Mouse (Mus musculus) cerebral cortex, adult 2 months (tissue): ENCODE results near the gene Slc1a5.

Source experiments
- WGBS: fragments of 180-500 bp; shearing (Covaris S2); methylation state at CpG from one replicate; pipeline ENCODE4 v1.1.7; 2018; 5-methylcytosine and 5-hydroxymethylcytosine counted together

The Slc1a5 gene

DNA sequence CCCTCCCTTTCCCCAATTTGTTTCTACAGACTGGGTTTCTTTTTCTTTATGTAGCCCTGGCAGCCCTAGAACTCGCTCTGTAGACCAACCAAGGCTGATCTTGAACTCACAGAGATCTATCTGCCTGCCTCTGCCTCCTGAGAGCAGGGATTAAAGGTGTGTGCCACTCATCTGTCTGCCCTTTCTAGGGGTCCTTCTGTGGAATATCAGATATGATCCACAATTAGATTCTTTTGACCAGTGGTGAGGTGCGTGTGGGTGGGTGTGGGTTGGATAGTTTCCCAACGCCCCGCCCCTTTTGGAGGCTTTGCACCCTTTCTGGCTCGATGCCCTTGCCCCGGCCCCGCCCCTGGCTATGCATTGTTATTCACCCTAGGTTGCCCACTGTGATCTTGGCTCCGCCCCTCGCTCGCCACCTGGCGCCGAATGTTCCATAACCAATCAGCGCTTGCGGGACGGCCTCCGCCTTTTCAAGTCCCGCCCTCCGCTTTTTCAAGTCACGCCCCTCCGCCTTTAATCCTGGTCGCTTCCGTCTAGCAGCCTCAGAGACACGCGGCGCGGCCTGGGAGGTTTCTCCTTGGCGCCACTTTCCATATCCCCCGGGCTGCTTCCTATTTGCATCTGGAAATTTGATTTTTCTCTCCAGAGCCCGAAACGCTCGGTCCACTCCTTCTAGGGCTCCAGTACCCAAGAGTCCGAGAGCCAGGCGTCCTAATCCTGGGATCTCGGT, at the start of gene Slc1a5:
Slc1a5 (plus strand) TSS at position 516 of the 730 bp plus-strand sequence.
- WGBS = 3% methylated on average over 34 of the region's 34 CpGs

DNA sequence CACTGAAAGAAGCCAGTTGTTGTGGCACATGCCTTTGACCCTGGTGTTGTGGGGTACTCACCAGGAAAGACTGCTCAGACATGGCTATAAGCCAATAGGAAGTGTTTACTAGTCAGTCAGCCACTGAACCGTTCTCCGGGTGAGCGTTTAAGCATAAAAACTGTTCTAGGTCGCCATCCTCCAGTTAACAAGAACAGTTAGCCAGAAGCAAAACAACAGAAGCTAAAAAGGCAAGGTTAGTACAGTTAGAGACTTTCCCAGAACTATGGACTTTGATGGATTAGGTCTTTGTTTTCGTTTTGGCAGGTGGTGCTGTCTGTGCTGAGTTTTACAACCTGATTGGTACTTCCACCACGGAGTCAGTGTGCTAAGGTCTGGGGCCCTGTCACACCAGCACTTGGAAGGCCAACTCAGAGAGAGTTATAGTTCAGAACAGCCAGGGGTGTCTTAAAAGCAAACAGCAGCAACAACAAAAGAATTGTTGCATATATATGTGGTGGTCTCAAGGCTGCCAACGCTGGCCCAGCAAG, 49.2 kb upstream of the Slc1a5 start:
- WGBS = 64% methylated on average over 7 of the region's 7 CpGs

DNA sequence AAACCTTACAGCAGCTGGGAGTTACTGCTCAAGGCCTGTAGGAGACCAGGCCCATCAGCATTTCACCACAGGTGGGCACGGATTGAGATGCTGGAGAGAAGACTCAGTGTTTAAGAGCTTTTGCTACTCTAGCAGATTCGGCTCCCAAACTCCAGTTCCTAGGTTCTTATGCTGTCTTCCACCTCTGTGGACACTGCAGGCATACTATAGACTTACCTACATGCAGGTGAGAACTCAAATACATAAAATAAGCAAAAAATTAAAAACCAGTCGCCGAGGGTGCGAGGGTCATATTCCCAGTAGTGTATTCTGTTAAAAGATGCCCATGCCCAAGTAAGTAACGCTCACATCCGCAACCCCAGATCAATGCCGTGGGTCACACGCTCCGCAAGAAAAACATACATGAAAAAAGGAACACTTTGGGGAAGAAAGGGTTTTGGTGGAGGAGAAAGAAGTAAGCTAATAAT, 43.5 kb upstream of the Slc1a5 start:
- 46% methylated on average over 10 of the region's 10 CpGs for WGBS

DNA sequence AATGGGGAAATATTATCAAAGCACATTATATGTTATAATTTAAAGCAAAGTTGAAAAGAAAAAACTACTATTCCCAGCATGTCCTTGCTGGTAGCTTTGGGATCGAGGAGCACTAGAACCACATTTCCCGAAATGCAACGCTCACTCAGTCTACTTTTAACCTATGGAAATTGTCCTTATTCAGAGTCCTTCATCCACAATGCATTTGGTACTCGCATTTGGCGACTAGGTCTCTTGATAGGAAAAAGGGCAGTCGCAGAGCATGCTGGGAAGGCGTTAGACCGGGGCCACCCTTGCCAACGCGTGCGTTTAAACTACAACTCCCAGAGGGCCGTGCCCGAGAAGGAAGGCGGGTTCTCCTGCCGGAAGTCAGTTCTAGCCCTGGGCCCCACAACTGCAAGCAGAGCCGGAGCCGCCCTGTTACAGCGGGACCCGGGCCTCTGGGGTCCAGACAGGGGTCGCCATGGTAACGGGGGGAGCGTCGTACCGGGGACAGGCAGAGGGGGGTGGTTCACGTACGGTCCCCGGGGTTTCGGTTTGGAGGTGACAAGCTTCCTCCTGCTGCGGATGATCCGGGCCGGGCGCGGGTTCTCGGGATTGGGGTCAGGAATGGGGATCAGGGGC, 43.0 kb upstream of the Slc1a5 start, which contains the start of gene Ap2s1:
Ap2s1 (plus strand) TSS at position 338 of the 624 bp plus-strand sequence.
- 0% methylated on average over 34 of the region's 34 CpGs for WGBS

DNA sequence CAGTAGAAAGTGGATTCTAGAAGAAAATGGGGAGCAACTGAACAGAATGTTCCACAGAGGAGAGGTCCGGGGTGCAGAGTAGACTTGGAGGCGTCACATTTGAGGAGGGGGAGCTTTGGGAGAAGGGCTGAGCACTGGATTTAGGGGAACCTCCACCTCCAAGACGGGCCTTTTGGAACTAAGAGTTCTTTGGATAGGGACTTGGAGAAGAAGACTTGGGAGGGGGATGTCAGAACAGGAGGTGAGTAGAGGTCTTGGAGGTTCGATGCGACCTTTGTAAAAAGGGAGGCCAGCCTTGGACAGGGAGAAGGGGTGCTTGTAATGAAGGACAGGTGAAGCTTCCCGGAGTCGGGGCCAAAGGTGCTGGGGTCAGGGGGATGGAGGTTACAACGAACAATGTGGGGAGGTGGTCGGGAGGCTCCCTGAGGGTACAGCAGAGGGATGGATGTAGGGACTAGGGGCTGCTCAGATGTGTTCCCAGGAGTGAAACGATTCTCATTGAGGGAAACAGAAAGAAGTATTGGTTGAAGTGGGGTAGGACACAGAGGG, 42.0 kb upstream of the Slc1a5 start:
- WGBS = 53% methylated on average over 10 of the region's 10 CpGs

DNA sequence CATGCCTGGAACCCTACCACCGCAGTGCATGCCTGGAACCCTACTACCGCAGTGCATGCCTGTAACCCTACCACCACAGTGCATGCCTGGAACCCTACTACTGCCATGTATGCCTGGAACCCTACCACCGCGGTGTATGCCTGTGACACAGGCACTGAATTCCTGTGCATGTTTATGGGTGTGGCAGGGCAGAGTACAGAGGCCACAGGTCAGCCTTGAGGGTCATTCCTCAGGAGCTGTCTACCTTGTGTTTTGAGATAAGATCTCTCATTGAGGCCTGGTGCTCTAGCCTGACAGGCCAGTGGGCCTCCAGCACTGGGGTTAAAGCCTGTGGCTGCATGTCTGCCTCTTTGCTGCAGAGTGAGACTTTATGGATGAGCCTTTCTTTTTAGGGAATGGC, 35.8 kb upstream of the Slc1a5 start:
- WGBS = 96% methylated on average over 4 of the region's 4 CpGs

DNA sequence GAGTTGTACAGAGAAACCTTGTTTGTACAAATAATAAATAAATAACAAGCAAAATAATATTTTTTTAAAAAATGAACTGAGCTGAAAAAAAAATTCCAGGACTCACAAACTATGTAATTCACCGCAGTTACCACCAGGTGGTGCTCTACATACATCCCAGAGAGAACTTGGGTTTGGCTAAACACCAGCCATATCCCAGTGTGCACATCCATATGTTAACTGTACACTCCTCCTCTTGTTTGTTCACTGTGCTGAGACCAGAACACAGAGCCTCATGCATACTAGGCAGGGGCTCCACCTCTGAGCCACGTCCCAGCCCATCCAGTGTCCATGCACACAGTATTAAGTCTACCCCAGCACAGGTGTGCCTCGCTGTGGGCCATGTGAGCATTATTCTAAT, 35.0 kb upstream of the Slc1a5 start:
- 57% methylated on average over 3 of the region's 3 CpGs for WGBS

DNA sequence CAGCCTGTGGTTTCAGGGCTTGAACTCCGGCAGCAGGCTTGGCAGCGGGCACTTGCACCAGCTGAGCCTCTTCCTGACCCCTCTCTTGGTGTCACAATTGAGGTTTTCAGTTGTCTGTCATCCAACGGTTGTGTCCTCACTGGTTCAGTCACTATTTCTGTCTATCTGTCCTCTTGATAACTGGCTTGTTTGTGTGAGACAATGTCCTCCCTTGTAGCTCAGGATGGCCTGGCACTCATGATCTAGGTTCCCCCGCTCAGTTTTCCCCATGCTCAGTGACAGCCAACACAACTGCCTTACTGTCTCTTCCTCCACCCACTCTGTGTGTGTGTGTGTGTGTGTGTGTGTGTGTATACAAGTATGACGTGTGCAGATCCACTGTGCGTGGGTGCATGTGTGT, 33.5 kb upstream of the Slc1a5 start:
- WGBS = 66% methylated on average over 6 of the region's 6 CpGs

DNA sequence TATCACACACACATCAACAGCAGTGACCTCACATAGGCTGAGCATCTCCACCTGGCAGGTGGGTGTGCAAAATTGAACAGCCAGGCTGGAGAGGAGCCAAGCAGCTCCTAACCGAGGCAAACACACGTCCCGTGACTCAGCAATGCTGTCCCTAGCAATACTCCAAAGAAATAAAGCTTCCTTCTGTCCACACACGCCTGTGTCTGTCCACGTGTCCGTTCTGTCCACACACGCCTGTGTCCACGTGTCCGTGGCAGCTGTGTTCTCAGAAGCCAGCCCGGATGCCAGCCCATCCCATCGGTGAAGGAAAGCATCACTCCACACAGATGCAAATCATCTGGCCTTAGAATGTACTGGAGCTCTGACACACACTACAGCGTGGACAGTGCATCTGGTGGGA, 29.1 kb upstream of the Slc1a5 start:
- 67% methylated on average over 12 of the region's 12 CpGs for WGBS

DNA sequence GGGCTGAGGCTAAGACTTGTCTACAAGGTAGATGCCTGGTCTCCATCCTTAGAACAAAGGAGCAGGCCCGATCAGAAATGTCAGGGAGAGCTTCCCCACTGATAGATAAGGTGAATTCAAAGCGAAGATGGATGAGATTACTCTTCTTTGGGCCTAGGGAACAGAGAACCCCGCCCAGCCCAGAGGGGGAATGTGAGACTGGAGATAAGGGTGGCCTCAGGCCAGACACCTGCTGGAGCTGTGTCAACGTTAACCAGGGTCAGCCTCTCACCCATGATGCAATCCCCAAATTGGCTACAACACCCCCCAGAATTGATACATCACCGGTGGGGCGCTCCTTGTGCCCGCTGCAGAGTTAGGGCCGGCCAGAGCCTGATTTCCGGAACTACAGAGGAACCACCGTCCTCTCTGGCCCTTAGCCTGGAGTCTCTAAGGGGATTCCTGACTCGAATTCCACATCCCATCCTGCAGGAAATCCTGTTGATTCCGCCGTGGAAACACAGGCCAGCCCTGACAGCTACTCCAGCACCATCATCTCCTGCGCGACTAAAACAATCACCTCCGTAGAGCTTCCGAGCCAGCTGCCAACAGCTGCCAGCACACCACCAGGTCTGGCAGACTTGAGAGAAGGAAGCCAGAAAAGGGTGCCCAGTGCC, 25.6 kb upstream of the Slc1a5 start:
- 71% methylated on average over 17 of the region's 17 CpGs for WGBS

DNA sequence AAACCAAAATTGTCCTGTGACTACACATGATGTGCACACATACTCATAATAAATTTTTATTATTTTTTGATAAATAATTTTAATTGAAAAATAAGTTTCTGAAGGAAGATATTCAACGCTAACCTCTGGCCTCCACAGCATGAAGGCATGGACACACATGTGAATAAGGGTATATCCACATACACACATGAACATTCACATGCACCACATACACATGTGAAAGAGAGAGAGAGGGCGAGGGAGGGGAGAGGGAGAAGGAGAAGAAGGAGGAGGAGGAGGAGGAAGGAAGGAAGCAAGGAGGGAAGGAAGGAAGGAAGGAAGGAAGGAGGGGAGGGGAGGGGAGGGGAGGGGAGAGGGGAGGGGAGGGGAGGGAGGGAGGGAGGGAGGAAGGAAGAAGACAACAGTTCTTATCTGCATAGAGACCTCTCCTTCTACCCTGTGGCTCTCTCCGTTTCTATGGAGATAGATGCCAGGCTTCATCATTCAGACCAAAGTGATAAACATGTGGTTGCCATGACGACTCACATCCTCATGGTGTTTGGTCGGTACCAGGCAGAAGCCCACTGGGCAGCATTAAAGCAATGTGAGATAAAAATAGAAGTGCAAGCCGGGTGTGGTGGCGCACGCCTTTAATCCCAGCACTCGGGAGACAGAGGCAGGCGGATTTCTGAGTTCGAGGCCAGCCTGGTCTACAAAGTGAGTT, 22.1 kb upstream of the Slc1a5 start:
- 50% methylated on average over 10 of the region's 11 CpGs for WGBS

DNA sequence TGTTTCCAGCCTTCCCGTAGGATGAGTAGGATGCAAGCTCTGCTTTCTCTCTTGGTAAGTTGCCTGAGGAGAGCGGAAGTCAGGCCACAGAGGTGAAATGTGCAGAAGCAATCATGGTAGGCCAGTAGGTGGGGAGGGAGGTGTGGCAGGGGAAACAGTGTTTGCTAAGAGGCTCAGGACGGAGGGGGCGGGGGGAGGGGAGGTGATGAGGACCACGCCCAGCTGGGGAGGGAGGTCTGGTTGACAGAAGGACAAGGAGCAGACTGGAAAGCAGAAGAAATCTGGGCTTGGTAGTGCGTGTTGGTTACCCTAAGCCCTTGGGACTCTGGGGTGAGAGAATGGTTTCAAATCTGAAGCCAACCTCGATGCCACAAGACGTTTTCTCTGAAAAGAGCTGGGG, 20.8 kb upstream of the Slc1a5 start:
- WGBS = 49% methylated on average over 8 of the region's 8 CpGs

DNA sequence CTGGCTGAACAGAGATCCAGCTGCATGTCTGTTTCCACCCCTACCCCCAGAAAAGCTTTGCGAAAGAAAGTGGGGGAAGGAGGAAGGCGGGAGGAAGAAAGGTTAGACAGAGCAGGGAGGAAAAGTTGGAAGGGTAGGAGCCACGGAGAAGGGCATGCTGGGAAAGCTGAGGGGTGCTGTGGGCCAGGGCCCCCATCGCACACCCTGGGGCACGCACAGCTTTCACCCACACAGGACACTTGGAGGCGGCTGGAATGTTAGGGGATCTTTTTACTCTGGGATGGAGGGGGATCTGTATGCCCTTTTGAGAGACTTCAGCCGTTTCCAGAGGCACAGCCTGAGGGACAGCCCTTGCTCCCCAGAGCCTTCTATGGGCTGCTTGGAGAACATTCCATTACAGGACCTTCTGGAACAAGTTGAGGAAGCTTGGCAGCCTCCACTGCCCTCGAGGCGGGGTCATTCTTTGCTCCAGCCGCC, 20.1 kb upstream of the Slc1a5 start:
- WGBS = 57% methylated on average over 10 of the region's 10 CpGs

DNA sequence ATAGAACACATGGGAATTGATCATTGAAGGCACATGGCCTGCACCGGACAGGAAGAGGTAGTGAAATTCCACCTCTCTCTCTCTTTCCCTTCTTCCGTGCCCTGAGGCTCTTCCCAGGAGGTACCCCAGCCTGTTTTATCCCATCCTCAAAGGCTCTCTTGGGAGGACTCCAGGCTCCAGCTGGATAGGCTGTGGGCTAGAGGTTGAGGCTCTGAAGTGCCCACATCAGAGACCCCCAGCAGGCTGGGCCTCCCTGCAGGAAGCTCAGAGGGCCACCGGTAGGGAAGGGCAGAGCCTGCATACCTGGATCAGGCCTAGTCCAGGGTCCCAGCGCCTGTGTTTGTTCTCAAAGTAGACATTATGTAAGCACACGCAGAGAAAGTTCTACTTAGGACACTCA, 19.5 kb upstream of the Slc1a5 start:
- 71% methylated on average over 5 of the region's 5 CpGs for WGBS

DNA sequence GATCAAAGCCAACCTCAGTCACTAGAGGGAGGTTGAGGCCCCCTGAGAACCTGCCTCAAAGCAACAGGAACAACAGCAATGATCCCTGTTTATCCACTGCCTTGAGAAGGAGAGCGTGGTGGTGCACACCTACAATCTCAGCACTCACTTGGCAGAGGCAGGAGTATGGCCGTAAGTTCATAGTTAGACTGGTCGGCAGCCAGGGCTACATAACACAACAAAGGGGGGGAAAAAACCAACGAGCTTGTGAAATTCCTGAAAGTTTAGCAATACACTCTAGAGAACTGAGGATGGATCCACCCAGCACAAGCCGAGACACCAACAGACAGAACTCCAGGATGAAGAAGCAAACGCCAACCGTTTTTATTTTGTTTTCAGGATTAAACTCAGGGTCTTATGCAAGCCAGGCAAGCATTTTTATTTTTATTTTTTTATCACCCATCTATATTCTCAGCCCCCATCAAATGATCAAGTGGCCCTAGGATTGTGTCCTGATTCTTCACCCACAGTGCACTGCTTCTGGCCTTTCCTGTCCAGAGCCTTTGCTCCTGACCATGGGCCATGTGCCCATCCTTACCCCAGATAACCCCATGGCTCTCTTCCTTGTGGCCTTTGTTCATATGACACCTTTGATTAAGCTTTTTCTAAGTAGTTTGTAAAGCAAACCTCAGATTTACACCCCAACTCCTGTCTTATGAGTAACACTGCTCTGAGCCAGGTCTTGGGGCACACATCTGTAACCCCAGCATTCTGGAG, 17.5 kb upstream of the Slc1a5 start:
- 83% methylated on average over 7 of the region's 7 CpGs for WGBS

DNA sequence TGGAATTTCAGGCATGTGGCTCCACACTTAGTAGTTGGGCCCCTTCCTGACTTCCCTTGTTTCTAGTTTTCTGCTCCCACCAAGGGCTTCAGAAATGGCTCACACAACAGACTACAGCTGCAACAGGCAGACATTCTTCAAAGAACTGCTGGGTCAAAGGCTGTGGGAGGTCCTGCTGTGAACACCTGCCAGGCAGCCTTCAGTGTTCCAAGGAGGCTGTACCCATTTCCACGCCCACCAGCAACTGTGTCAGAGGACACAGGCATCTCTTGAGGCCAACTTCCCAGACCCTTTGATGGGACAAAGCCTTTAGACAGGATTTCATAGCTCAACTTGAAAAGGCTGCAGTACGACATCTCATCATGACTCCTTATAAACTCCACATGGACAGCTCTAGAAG, 14.7 kb upstream of the Slc1a5 start:
- WGBS = 52% methylated on average over 2 of the region's 2 CpGs

DNA sequence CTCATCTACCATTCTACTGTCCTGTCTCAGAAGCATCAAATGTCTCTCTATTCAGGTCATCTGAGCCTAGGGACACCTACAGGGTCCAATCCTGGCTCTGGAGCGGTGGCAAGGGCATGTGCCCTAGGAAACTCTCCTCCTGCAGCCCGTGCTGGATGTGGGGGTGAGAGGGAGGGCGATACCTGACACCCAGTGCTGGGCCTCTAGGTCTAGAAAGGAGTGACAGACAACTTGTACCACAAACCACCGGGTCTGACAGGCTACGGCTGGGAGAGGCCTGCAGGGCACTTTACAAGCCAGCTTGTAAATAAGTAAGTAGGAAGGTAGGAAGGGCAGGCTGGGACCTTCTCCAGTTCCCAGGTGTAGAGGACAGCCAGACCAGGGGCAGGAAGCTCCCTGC, 5.3 kb upstream of the Slc1a5 start:
- 84% methylated on average over 5 of the region's 5 CpGs for WGBS

DNA sequence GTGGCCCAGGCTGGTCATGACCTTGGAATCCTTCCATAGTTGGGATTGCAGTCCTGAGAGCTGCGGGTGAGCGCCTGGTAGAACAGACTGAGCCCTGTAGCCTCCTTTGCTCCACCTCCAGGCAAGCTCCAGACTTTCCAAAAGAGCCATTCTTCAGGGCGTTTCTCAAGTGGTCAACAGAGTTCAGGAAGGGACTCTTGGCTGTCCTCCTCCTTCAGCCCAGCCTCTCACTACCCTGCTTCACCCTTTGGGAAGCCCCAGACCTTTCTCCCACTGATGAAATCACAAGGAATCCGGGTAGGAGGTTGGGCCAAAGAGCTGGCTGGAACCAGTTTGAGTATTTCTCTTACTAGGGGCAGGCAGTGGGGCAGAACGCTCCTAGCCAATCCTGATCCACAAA, 1.1 kb upstream of the Slc1a5 start:
- 67% methylated on average over 5 of the region's 5 CpGs for WGBS

DNA sequence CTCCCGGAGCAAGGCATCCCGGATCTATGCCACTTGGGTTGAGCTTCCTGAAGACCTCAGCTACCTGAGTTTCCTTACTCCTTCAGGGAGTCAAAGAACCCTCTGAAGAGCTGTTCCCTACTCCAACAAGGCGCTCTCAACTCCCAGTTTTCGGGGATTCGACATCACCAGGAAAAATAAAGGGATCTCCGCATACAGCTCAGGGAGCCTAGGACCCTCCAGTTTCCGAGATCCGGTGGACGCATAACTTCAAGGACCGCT, 345 bp downstream of the Slc1a5 start:
- WGBS = 2% methylated on average over 10 of the region's 10 CpGs

DNA sequence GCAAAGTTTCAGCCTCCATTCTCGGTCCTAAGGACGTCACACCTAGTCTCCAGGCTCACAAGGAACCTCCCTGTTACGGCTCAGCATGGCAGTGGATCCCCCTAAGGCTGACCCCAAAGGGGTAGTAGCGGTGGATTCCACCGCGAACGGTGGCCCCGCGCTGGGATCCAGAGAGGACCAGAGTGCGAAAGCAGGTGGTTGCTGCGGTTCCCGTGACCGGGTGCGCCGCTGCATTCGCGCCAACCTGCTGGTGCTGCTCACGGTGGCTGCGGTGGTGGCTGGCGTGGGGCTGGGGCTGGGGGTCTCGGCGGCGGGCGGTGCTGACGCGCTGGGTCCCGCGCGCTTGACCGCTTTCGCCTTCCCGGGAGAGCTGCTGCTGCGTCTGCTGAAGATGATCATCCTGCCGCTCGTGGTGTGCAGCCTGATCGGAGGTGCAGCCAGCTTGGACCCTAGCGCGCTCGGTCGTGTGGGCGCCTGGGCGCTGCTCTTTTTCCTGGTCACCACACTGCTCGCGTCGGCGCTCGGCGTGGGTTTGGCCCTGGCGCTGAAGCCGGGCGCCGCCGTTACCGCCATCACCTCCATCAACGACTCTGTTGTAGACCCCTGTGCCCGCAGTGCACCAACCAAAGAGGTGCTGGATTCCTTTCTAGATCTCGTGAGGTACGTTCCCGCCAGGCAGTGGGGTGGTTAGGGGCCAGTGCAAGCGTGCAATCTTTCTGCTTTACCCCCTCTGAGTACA, 845 bp downstream of the Slc1a5 start:
- WGBS = 2% methylated on average over 60 of the region's 60 CpGs
